Mouse (Mus musculus): ENCODE measurements around the gene Rom1. TPM values are rescaled to one million over a fixed set of nuclear protein-coding genes. Genes with fewer than 3 reads are reported as not detected.

Rom1 gene
- polyA plus RNA-seq, 1 experiment, result 24.2 TPM

GRCm38 (mm10) chr19:8966590-8967372 is 37.6 kb upstream of the Rom1 start, which contains the start of gene Eef1g:
Gene Eef1g, plus strand, starts transcription at chr19:8967041.
- under 1% methylated on average over 52 of the region's 52 CpGs for WGBS
- 0 out of 2 replicates have a peak, but pooled peaks cover 2% of the 10 kb centered on the region for H3K4me1 ChIP-seq (ENCODE audit: control insufficient read depth, insufficient read depth, low read length)
- H3K4me3 ChIP-seq (replicated peaks; ENCODE audit: insufficient read depth, low read depth, low read length), result peak within 1 kb of the TSS; percentile 83
- peak; percentile 98 to 100 for DNase-seq
- peak within 1 kb of the TSS; percentile 40; the same call in 1 of the 2 replicates for H3K27ac ChIP-seq (ENCODE audit: insufficient read depth, low read length)
- TF ChIP-seq POLR2A (IDR thresholded peaks at IDR 0.05; ENCODE audit: borderline replicate concordance, insufficient read depth, low read length) (peak; percentile 30; the same call in 1 of the 2 replicates), CTCF (IDR thresholded peaks at IDR 0.05; ENCODE audit: borderline replicate concordance, insufficient read depth, low read depth, low read length) (no peak)
- no peaks in the 10 kb centered on the region for H3K27me3 ChIP-seq (ENCODE audit: control insufficient read depth, insufficient read depth, low read length)

- H3K27me3 ChIP-seq (ENCODE audit: control insufficient read depth, insufficient read depth, low read length), result no peaks in the 10 kb centered on the region
- H3K4me3 ChIP-seq (replicated peaks; ENCODE audit: insufficient read depth, low read depth, low read length), result peak overlapping the region; percentile 65
- peak in 1 of 2 experiments; percentile 29 for DNase-seq
- H3K27ac ChIP-seq (ENCODE audit: insufficient read depth, low read length), result 0 out of 2 replicates have a peak overlapping the region, but pooled peaks have one; percentile 22
- TF ChIP-seq CTCF (IDR thresholded peaks at IDR 0.05; ENCODE audit: borderline replicate concordance, insufficient read depth, low read depth, low read length), result no peak
- no peak for TF ChIP-seq POLR2A (IDR thresholded peaks at IDR 0.05; ENCODE audit: borderline replicate concordance, insufficient read depth, low read length)
- H3K4me1 ChIP-seq (ENCODE audit: control insufficient read depth, insufficient read depth, low read length), result 0 out of 2 replicates have a peak, but pooled peaks cover 2% of the 10 kb centered on the region
- WGBS, result 24% methylated on average over 5 of the region's 5 CpGs
Measured at GRCm38 (mm10) chr19:8966198-8966589, 37.0 kb upstream of the Rom1 start.

GRCm38 (mm10) chr19:8965771-8966170 is 36.6 kb upstream of the Rom1 start:
- 62% methylated on average over 8 of the region's 8 CpGs for WGBS
- no peak overlapping the region for H3K4me3 ChIP-seq (replicated peaks; ENCODE audit: insufficient read depth, low read depth, low read length)
- DNase-seq, result peak in 1 of 2 experiments; percentile 34

GRCm38 (mm10) chr19:8965075-8965474 is 35.9 kb upstream of the Rom1 start:
- TF ChIP-seq POLR2A (IDR thresholded peaks at IDR 0.05; ENCODE audit: borderline replicate concordance, insufficient read depth, low read length) (no peak), CTCF (IDR thresholded peaks at IDR 0.05; ENCODE audit: borderline replicate concordance, insufficient read depth, low read depth, low read length) (no peak)

More at GRCm38 (mm10) chr19:8965771-8966170, 36.6 kb upstream of the Rom1 start:
- Histone ChIP-seq H3K27me3 (ENCODE audit: control insufficient read depth, insufficient read depth, low read length) (no peaks in the 10 kb centered on the region), H3K4me1 (ENCODE audit: control insufficient read depth, insufficient read depth, low read length) (0 out of 2 replicates have a peak, but pooled peaks cover 2% of the 10 kb centered on the region), H3K27ac (ENCODE audit: insufficient read depth, low read length) (no peak overlapping the region)
- TF ChIP-seq POLR2A (IDR thresholded peaks at IDR 0.05; ENCODE audit: borderline replicate concordance, insufficient read depth, low read length) (no peak), CTCF (IDR thresholded peaks at IDR 0.05; ENCODE audit: borderline replicate concordance, insufficient read depth, low read depth, low read length) (no peak)

GRCm38 (mm10) chr19:8962256-8962655 is 33.1 kb upstream of the Rom1 start:
- H3K27me3 ChIP-seq (ENCODE audit: control insufficient read depth, insufficient read depth, low read length), result no peaks in the 10 kb centered on the region
- TF ChIP-seq POLR2A (IDR thresholded peaks at IDR 0.05; ENCODE audit: borderline replicate concordance, insufficient read depth, low read length), result no peak
- TF ChIP-seq CTCF (IDR thresholded peaks at IDR 0.05; ENCODE audit: borderline replicate concordance, insufficient read depth, low read depth, low read length), result no peak
- DNase-seq, result no peak
- 87% methylated on average over 2 of the region's 2 CpGs for WGBS
- H3K4me3 ChIP-seq (replicated peaks; ENCODE audit: insufficient read depth, low read depth, low read length), result no peak overlapping the region
- no peaks in the 10 kb centered on the region for H3K4me1 ChIP-seq (ENCODE audit: control insufficient read depth, insufficient read depth, low read length)
- no peak overlapping the region for H3K27ac ChIP-seq (ENCODE audit: insufficient read depth, low read length)

More at GRCm38 (mm10) chr19:8965075-8965474, 35.9 kb upstream of the Rom1 start:
- H3K4me3 ChIP-seq (replicated peaks; ENCODE audit: insufficient read depth, low read depth, low read length), result no peak overlapping the region
- no peaks in the 10 kb centered on the region for H3K27me3 ChIP-seq (ENCODE audit: control insufficient read depth, insufficient read depth, low read length)
- 0 out of 2 replicates have a peak, but pooled peaks cover 2% of the 10 kb centered on the region for H3K4me1 ChIP-seq (ENCODE audit: control insufficient read depth, insufficient read depth, low read length)
- no peak for DNase-seq
- no peak overlapping the region for H3K27ac ChIP-seq (ENCODE audit: insufficient read depth, low read length)
- WGBS, result 80% methylated on average over 11 of the region's 11 CpGs

GRCm38 (mm10) chr19:8954171-8954570 is 25.0 kb upstream of the Rom1 start:
- DNase-seq, result no peak
- Histone ChIP-seq H3K4me1 (ENCODE audit: control insufficient read depth, insufficient read depth, low read length) (peaks cover 4% of the 10 kb centered on the region; the same call in 1 of the 2 replicates), H3K27ac (ENCODE audit: insufficient read depth, low read length) (no peak overlapping the region), H3K4me3 (replicated peaks; ENCODE audit: insufficient read depth, low read depth, low read length) (peak overlapping the region; percentile 69), H3K27me3 (ENCODE audit: control insufficient read depth, insufficient read depth, low read length) (no peaks in the 10 kb centered on the region)
- WGBS, result 6% methylated on average over 9 of the region's 9 CpGs
- no peak for TF ChIP-seq POLR2A (IDR thresholded peaks at IDR 0.05; ENCODE audit: borderline replicate concordance, insufficient read depth, low read length)
- no peak for TF ChIP-seq CTCF (IDR thresholded peaks at IDR 0.05; ENCODE audit: borderline replicate concordance, insufficient read depth, low read depth, low read length)

- peak within 1 kb of the TSS; percentile 69 for H3K4me3 ChIP-seq (replicated peaks; ENCODE audit: insufficient read depth, low read depth, low read length)
- H3K27me3 ChIP-seq (ENCODE audit: control insufficient read depth, insufficient read depth, low read length), result no peaks in the 10 kb centered on the region
- peaks cover 4% of the 10 kb centered on the region; the same call in 1 of the 2 replicates for H3K4me1 ChIP-seq (ENCODE audit: control insufficient read depth, insufficient read depth, low read length)
- DNase-seq, result peak; percentile 93 to 94
- peak within 1 kb of the TSS; percentile 18; the same call in 1 of the 2 replicates for H3K27ac ChIP-seq (ENCODE audit: insufficient read depth, low read length)
- TF ChIP-seq POLR2A (IDR thresholded peaks at IDR 0.05; ENCODE audit: borderline replicate concordance, insufficient read depth, low read length) (peak; percentile 71; the same call in 1 of the 2 replicates), CTCF (IDR thresholded peaks at IDR 0.05; ENCODE audit: borderline replicate concordance, insufficient read depth, low read depth, low read length) (no peak)
- under 1% methylated on average over 46 of the region's 46 CpGs for WGBS
Measured at GRCm38 (mm10) chr19:8953135-8954039, 24.2 kb upstream of the Rom1 start, which contains the start of gene Tut1. Gene Tut1, plus strand, starts transcription at chr19:8953847.

All from cerebellum, adult 2 months (tissue).